Mouse (Mus musculus): ENCODE data around the gene Stim1. TPM values are rescaled to one million over a fixed set of nuclear protein-coding genes. Genes with fewer than 3 reads are reported as not detected.
"Not testable (repeated sequence)": the region's sequence is repeated elsewhere in the genome, so short reads cannot be mapped to it uniquely, and the experiment has no call there.

Stim1 gene
- polyA plus RNA-seq, 1 experiment from 2014 or later: 32.9 TPM

GRCm38 (mm10) chr7:102442432-102442831, 174.8 kb downstream of the Stim1 start:
- 0% methylated on average over 4 of the region's 4 CpGs for WGBS (ENCODE audit: missing documents)
- Histone ChIP-seq H3K27ac (peak overlapping the region; percentile 76), H3K79me2 (ENCODE audit: inconsistent target) (peaks cover 38% of the 10 kb centered on the region), H3K36me3 (ENCODE audit: inconsistent target) (0 out of 2 replicates have a peak, but pooled peaks cover 4% of the 10 kb centered on the region), H3K4me3 (ENCODE audit: inconsistent target) (peak overlapping the region; percentile 79)

DNA sequence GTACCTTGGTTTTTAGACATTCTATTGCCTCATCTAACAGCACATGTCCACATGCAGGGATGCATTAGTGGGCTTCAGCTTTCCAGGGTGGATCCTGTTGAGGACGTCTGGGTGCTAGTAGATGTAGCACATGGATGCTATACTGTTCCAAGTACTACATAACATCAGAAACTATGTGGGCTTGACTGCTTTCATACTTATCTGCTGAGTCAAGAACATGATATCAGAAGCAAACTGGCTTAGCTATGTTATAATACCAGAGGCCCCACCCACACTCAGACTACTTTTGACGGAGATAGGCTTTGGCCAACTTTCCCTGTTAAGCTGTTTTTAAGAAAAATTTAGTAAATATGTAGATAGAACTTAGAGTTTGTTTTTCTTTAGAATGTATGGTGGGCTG, 176.7 kb downstream of the Stim1 start:
- Histone ChIP-seq H3K36me3 (ENCODE audit: inconsistent target) (peaks cover 17% of the 10 kb centered on the region), H3K79me2 (ENCODE audit: inconsistent target) (peaks cover 38% of the 10 kb centered on the region), H3K27ac (no peak overlapping the region), H3K4me3 (ENCODE audit: inconsistent target) (no peak overlapping the region)
- 97% methylated on average over 2 of the region's 2 CpGs for WGBS (ENCODE audit: missing documents)

- Histone ChIP-seq H3K27ac (no peak overlapping the region), H3K36me3 (ENCODE audit: inconsistent target) (peaks cover 28% of the 10 kb centered on the region), H3K79me2 (ENCODE audit: inconsistent target) (peaks cover 38% of the 10 kb centered on the region), H3K4me3 (ENCODE audit: inconsistent target) (no peak overlapping the region)
- 96% methylated on average over 9 of the region's 9 CpGs for WGBS (ENCODE audit: missing documents)
Observed at GRCm38 (mm10) chr7:102446438-102446837, 178.8 kb downstream of the Stim1 start.

DNA sequence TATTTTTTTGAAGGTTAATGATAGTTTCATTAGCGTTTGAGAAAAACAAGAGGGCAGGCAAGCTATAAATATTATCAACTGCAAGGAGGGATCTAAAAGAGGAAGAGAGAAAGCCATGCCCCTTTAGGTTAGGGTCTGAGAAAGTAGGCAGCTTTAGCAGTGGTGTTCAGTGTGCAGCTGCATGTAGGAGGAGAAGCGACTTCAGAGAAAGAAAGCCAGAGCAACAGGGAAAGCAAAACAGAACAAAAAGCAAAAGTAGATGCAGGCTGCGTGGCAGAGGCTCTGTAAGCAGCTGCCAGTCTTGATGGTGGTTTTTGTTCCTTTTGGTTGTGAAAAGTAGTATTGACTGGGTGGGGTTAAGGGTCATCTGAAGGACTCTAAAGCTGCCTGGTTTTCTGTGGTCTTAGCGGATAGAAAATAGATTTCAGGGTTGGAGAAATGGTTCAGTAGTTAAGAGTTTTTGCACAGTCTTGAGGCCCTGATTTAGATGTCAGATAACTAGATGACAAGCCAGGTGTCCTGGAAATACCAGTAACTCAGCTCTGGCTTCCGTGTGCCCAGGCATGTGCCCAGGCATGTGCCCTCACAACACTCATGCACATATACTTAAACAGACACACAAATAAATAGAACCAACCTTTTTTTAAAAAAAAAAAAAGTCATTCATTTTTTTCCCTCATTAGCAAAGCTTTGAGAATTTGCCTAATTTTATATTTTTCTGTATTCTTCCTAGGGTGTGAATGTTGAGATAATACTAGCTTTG, 191.2 kb downstream of the Stim1 start:
- H3K4me3 ChIP-seq (ENCODE audit: inconsistent target): no peak overlapping the region
- peaks cover 43% of the 10 kb centered on the region for H3K36me3 ChIP-seq (ENCODE audit: inconsistent target)
- WGBS (ENCODE audit: missing documents): 78% methylated on average over 5 of the region's 5 CpGs
- H3K79me2 ChIP-seq (ENCODE audit: inconsistent target): no peaks in the 10 kb centered on the region
- no peak overlapping the region for H3K27ac ChIP-seq

DNA sequence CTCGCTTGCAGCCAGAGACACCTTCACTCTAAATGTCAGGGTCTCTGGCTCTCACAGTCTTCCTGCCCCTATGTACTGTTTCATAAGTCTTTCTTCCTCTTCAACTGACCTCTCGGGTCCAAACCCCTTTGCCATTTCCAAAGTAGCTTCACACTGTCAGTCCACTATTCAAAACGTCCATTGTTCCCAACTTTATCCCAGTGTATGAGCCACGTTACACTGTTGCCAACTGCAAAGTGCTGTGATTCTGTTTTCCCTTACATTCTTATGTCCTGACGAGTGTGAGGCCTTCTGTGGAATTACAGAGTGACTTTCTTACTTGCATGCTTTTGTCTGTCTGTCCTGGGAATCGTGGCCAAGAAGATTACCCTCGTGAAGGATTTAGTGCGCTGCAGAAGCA, 200.0 kb downstream of the Stim1 start:
- Histone ChIP-seq H3K79me2 (ENCODE audit: inconsistent target) (no peaks in the 10 kb centered on the region), H3K36me3 (ENCODE audit: inconsistent target) (peaks cover 54% of the 10 kb centered on the region), H3K27ac (no peak overlapping the region), H3K4me3 (ENCODE audit: inconsistent target) (no peak overlapping the region)
- WGBS (ENCODE audit: missing documents): 88% methylated on average over 8 of the region's 8 CpGs

DNA sequence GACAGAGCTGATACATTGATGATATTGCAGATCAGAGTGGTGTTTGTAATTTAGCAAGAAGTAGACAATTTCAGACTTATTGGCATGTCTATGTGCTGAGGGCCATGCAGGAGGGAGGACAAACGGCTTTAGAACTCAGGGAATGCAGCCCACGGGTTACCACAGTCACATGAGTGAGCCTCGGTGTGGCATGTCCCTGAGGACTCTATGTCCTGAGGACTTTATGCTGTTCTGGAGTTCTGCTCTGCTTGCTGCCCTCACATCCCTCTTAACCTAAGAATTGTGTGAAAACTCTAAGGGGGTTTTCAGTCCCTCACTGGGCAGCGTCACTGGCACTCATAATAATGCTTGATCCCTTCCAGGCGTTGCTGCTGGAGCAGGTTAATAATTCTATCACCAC, 205.1 kb downstream of the Stim1 start:
- H3K4me3 ChIP-seq (ENCODE audit: inconsistent target): no peak overlapping the region
- WGBS (ENCODE audit: missing documents): 84% methylated on average over 5 of the region's 5 CpGs
- no peaks in the 10 kb centered on the region for H3K79me2 ChIP-seq (ENCODE audit: inconsistent target)
- H3K36me3 ChIP-seq (ENCODE audit: inconsistent target): peaks cover 17% of the 10 kb centered on the region
- H3K27ac ChIP-seq: no peak overlapping the region

- no peaks in the 10 kb centered on the region for H3K36me3 ChIP-seq (ENCODE audit: inconsistent target)
- H3K4me3 ChIP-seq (ENCODE audit: inconsistent target): no peak overlapping the region
- no peaks in the 10 kb centered on the region for H3K79me2 ChIP-seq (ENCODE audit: inconsistent target)
- WGBS (ENCODE audit: missing documents): 98% methylated on average over 5 of the region's 5 CpGs
- H3K27ac ChIP-seq: no peak overlapping the region
Observed at GRCm38 (mm10) chr7:102476601-102477000, 209.0 kb downstream of the Stim1 start.

GRCm38 (mm10) chr7:102477377-102477776, 209.8 kb downstream of the Stim1 start:
- 98% methylated on average over 11 of the region's 11 CpGs for WGBS (ENCODE audit: missing documents)
- no peaks in the 10 kb centered on the region for H3K79me2 ChIP-seq (ENCODE audit: inconsistent target)
- no peak overlapping the region for H3K4me3 ChIP-seq (ENCODE audit: inconsistent target)
- no peaks in the 10 kb centered on the region for H3K36me3 ChIP-seq (ENCODE audit: inconsistent target)
- H3K27ac ChIP-seq: no peak overlapping the region

GRCm38 (mm10) chr7:102478425-102478824, 210.8 kb downstream of the Stim1 start:
- Histone ChIP-seq H3K4me3 (ENCODE audit: inconsistent target) (no peak overlapping the region), H3K79me2 (ENCODE audit: inconsistent target) (no peaks in the 10 kb centered on the region), H3K27ac (no peak overlapping the region), H3K36me3 (ENCODE audit: inconsistent target) (no peaks in the 10 kb centered on the region)
- 95% methylated on average over 4 of the region's 4 CpGs for WGBS (ENCODE audit: missing documents)

GRCm38 (mm10) chr7:102478926-102479325, 211.3 kb downstream of the Stim1 start:
- no peak overlapping the region for H3K4me3 ChIP-seq (ENCODE audit: inconsistent target)
- WGBS (ENCODE audit: missing documents): 87% methylated on average over 3 of the region's 3 CpGs
- no peaks in the 10 kb centered on the region for H3K36me3 ChIP-seq (ENCODE audit: inconsistent target)
- H3K79me2 ChIP-seq (ENCODE audit: inconsistent target): no peaks in the 10 kb centered on the region
- H3K27ac ChIP-seq: no peak overlapping the region

DNA sequence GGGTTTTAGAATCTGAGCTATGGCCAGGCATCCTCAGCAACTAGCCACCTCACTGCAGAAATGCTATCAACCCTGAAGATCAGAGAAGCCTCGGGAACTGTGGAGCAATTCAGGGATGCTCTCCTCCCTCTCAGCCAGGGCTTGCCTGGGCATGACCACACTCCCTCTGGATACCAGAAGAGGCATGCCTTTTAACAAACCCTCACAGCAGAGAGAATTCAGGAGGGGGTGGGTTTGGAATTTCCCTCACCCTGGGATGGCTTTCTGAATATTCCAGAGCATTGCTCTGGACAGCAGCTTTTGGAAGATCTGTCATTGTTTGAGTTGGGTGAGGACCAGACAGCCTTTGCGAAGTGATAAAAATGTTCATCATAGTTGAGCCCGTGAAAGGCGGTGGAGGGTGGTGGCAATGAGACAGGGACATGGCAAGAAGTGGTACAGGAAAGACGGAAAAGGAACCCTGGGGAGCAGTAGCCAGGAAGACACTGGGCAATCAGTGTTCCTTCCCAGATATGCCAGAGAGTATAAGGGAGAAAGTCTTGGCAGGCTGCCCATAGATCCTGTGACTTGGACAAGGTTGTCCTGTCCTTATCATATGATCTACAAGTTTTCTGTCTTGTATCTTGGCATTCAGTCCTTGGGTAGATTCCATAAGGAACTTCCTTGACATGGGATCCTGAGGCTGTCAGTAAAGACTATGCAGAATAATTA, 211.9 kb downstream of the Stim1 start:
- no peaks in the 10 kb centered on the region for H3K36me3 ChIP-seq (ENCODE audit: inconsistent target)
- no peaks in the 10 kb centered on the region for H3K79me2 ChIP-seq (ENCODE audit: inconsistent target)
- WGBS (ENCODE audit: missing documents): 84% methylated on average over 5 of the region's 5 CpGs
- no peak overlapping the region for H3K27ac ChIP-seq
- H3K4me3 ChIP-seq (ENCODE audit: inconsistent target): no peak overlapping the region

DNA sequence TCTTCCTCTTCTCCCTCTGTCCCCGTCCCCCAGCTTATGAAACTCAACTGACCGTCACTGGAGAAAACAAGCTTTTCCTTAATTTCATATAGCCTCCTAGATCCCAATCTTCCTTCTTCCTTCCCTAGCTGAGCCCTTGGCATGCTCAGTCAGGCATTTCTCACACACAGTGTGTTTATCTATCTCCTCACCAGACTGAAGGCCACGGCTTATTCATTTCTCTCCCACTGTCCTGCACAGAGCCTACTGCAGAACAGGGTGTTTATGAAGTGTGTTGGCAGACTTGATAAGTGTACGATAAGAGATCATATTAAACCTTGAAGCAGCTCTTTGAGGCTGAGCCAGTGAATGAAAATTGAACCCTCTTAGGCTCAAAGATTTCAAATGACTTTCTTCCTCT, 213.2 kb downstream of the Stim1 start:
- no peaks in the 10 kb centered on the region for H3K36me3 ChIP-seq (ENCODE audit: inconsistent target)
- H3K79me2 ChIP-seq (ENCODE audit: inconsistent target): no peaks in the 10 kb centered on the region
- no peak overlapping the region for H3K4me3 ChIP-seq (ENCODE audit: inconsistent target)
- WGBS (ENCODE audit: missing documents): 84% methylated on average over 4 of the region's 4 CpGs
- no peak overlapping the region for H3K27ac ChIP-seq

DNA sequence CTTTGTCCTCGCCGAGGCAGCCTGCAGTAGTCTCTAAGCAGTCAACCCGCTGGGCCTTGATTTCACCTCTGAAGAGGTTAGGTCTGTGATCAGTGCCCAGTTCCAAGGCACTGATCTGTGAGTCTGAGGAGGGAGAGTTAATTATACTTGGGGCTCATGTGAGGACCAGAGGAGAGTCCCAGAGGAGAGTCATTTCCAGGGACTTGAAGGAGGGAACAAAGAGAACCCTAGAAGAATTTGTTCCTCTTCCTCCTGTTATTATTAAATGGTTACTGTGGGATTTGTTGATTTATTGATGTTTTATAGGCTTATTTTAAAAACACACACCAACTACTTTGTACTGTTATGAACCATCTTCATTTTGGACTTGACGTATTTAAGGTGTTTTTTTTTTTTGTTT, 214.0 kb downstream of the Stim1 start, which contains the start of gene Olfr543:
Gene Olfr543, minus strand, starts transcription at position 101 of the 400 bp plus-strand sequence.
- no peak within 1 kb of the TSS for H3K4me3 ChIP-seq (ENCODE audit: inconsistent target)
- no peaks in the 10 kb centered on the region for H3K36me3 ChIP-seq (ENCODE audit: inconsistent target)
- no peak within 1 kb of the TSS for H3K27ac ChIP-seq
- no peaks in the 10 kb centered on the region for H3K79me2 ChIP-seq (ENCODE audit: inconsistent target)
- 85% methylated on average over 4 of the region's 4 CpGs for WGBS (ENCODE audit: missing documents)

DNA sequence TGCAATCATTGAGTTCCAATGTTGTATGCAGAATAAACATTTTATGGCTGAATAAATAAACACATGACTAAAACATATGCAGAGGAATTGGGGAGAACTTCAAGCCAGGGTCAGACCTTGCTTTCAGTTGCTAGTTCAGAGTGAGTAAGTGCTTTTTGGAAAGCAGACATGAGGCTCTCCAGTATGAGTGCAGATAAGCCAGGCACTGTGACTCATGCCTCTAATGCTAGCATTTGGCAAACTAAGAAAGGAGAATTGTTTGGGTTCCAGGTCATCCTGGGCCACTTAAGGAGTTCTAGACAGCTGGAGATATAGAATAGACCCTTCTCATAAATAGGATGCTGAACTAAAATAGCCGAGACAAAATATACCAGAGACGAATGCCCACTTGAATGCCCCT, 216.1 kb downstream of the Stim1 start:
- no peaks in the 10 kb centered on the region for H3K36me3 ChIP-seq (ENCODE audit: inconsistent target)
- no peak overlapping the region for H3K4me3 ChIP-seq (ENCODE audit: inconsistent target)
- 53% methylated on average over 2 of the region's 2 CpGs for WGBS (ENCODE audit: missing documents)
- no peaks in the 10 kb centered on the region for H3K79me2 ChIP-seq (ENCODE audit: inconsistent target)
- no peak overlapping the region for H3K27ac ChIP-seq

- not testable (repeated sequence) for H3K27ac ChIP-seq; H3K36me3 ChIP-seq (ENCODE audit: inconsistent target); H3K4me3 ChIP-seq (ENCODE audit: inconsistent target); H3K79me2 ChIP-seq (ENCODE audit: inconsistent target)
- 65% methylated on average over 4 of the region's 8 CpGs for WGBS (ENCODE audit: missing documents)
Observed at GRCm38 (mm10) chr7:102484766-102485165, 217.2 kb downstream of the Stim1 start.

All from macrophage (primary cell).